Mouse (Mus musculus) liver, embryonic 13.5 days (tissue): ENCODE results near the gene Csrnp2. TPM values are rescaled to one million over a fixed set of nuclear protein-coding genes. Genes with fewer than 3 reads are reported as not detected.

Experiments
- ATAC-seq: fragments of 200-750 bp; cut with Nextera tagmentation; 2 replicates; pipeline ENCODE4 v1.8.0; 2017; ENCODE audit warnings: low read depth, mild to moderate bottlenecking, moderate number of reproducible peaks, moderate library complexity
- DNase-seq: peaks from one replicate; pipeline ENCODE4 v3.0.0; 2022
- H3K27ac ChIP-seq: fragments of 300-500 bp; sonication (generic); 2 replicates; pipeline ENCODE4 v1.5.1; 2015; ENCODE audit warnings: moderate library complexity, mild to moderate bottlenecking, inconsistent platforms
- H3K27me3 ChIP-seq: fragments of 300-500 bp; sonication (generic); 2 replicates; pipeline ENCODE4 v1.6.1; 2015; ENCODE audit warnings: mild to moderate bottlenecking, inconsistent platforms
- H3K36me3 ChIP-seq: fragments of 300-500 bp; sonication (generic); 2 replicates; pipeline ENCODE4 v1.6.1; 2015; ENCODE audit warnings: mild to moderate bottlenecking, inconsistent platforms
- H3K4me1 ChIP-seq: fragments of 300-500 bp; sonication (generic); replicated peaks from 2 replicates; pipeline ENCODE4 v1.6.1; 2015; ENCODE audit warnings: inconsistent platforms
- H3K4me2 ChIP-seq: fragments of 300-500 bp; sonication (generic); 2 replicates; pipeline ENCODE4 v1.6.1; 2015; ENCODE audit warnings: inconsistent platforms, mild to moderate bottlenecking, moderate library complexity
- H3K4me3 ChIP-seq: fragments of 300-500 bp; sonication (generic); replicated peaks from 2 replicates; pipeline ENCODE4 v1.5.1; 2015; ENCODE audit warnings: mild to moderate bottlenecking, inconsistent platforms
- H3K9ac ChIP-seq: fragments of 300-500 bp; sonication (generic); 2 replicates; pipeline ENCODE4 v1.6.1; 2015; ENCODE audit warnings: mild to moderate bottlenecking, inconsistent platforms
- H3K9me3 ChIP-seq: fragments of 300-500 bp; sonication (generic); replicated peaks from 2 replicates; pipeline ENCODE4 v1.6.1; 2016; ENCODE audit warnings: inconsistent platforms
- WGBS: fragments of 180-500 bp; shearing (Covaris S2); methylation state at CpG from one replicate; pipeline ENCODE4 v1.1.7; 2015; ENCODE audit not compliant: insufficient replicate concordance; 5-methylcytosine and 5-hydroxymethylcytosine counted together
- polyA plus RNA-seq: library from polyadenylated mRNA; unstranded; fragments of >200 nt; fragmentation: Nextera tagmentation; extraction: Ambion mirVana; gene quantifications from 2 replicates; pipeline ENCODE4 v1.2.1, GENCODE M21; 2015

Gene Csrnp2
- polyA plus RNA-seq, 1 experiment from 2014 or later = 1.1 TPM

DNA sequence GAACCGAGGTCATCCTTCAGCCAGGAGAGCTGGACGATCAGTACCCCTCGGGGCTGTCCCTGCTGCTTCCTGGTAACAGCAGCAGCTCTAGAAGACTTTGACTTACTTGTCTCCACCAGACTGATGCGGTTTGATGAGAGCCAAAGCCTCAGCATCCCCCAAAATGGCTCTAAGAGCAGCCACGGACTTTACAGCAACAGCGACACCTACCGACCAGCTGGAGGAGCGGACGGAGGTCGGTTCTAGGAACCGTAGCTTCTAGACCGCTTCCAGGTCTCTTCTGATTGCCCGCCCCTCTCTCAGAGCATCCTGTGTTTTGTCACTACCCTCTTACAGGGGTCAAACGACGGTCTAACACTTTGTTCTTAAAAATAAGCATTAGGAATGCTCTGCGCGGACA, 37.9 kb downstream of the Csrnp2 start:
- DNase-seq = peak; percentile 58
- no peak overlapping the region for H3K27ac ChIP-seq
- H3K4me1 ChIP-seq = peaks cover 31% of the 10 kb centered on the region
- H3K4me2 ChIP-seq = peak overlapping the region; percentile 29
- 7% methylated on average over 17 of the region's 17 CpGs for WGBS
- H3K4me3 ChIP-seq = no peak overlapping the region
- ATAC-seq = peak; percentile 64
- no peaks in the 10 kb centered on the region for H3K9me3 ChIP-seq
- H3K36me3 ChIP-seq = no peaks in the 10 kb centered on the region
- no peak overlapping the region for H3K9ac ChIP-seq
- 0 out of 2 replicates have a peak, but pooled peaks cover 8% of the 10 kb centered on the region for H3K27me3 ChIP-seq

DNA sequence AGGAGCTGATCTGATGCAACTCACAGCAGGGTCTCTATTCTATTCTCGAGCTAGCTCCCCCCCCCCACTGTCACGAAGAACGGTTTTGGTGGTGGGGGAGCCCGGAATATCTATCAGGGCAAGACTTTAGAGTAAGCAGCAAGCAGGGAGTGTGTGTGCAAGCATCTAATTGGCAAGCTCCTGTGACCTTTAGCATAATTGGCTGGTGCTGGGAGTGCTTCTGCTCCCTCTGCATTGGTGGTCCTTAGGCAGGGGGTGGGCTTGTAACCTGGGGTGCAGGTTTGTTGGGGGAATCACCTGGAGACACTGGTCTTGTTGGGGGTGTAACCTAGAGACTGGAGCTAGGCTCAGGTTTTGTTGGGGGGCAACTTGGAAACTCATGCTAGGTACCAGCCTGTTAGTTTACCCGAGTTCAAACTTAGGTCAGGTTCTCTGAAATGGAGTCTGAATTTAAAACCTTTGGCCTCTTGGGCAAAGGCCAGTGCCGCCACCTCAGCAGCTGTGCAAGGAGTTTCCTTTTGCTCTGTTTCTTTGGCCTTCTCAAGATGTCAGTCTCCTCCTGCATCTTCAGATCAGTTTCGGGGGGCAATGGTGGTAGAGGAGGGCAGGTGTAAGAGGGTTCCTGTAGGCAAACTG, 38.8 kb downstream of the Csrnp2 start:
- Histone ChIP-seq H3K9me3 (no peaks in the 10 kb centered on the region), H3K4me2 (no peak overlapping the region), H3K9ac (no peak overlapping the region), H3K27me3 (0 out of 2 replicates have a peak, but pooled peaks cover 8% of the 10 kb centered on the region), H3K4me3 (no peak overlapping the region), H3K36me3 (no peaks in the 10 kb centered on the region), H3K27ac (no peak overlapping the region), H3K4me1 (peaks cover 27% of the 10 kb centered on the region)
- WGBS = 68% methylated on average over 7 of the region's 7 CpGs
- DNase-seq = no peak
- ATAC-seq = no peak

DNA sequence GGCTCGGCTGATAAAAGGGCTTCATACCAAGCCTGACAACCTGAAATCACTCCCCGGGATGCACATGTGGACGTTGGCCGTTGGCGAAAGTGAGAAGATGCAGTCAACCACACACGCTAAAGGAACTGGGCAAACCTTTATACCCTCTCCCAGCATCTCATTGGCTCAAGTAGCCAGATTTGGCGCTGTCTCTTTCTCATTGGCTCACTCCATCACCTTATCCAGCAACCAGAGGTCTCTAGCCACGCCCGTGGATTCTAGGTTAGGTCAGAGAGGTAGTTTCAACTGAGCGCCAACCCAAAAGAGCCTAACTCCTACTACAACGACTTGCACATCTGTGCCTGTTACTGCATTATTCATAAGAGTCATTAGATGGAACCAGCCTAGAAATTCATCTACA, 42.8 kb downstream of the Csrnp2 start:
- Histone ChIP-seq H3K27ac (no peak overlapping the region), H3K4me3 (no peak overlapping the region), H3K9me3 (no peaks in the 10 kb centered on the region), H3K4me1 (peaks cover 8% of the 10 kb centered on the region), H3K9ac (no peak overlapping the region), H3K36me3 (no peaks in the 10 kb centered on the region), H3K27me3 (no peaks in the 10 kb centered on the region), H3K4me2 (no peak overlapping the region)
- 66% methylated on average over 11 of the region's 11 CpGs for WGBS
- ATAC-seq = no peak
- no peak for DNase-seq

DNA sequence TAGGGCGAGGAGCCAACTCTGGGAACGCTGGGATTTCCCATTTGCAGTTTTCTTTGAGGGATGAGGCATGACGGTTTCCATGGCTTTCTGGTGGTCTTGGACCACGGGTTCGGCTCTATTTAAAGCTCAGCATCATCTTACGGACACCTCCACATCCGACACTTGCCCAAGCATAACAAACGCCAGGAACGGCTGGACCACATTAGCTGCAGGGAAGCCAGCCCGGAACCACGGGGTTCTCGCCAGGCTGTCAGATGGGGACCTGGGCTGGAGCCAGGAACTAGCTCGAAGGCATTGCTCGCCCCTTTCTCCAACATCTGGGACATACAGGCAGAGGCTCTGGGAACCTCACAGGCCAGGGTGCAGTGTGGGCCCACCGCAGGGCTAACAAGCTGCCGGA, 44.0 kb downstream of the Csrnp2 start:
- Histone ChIP-seq H3K36me3 (no peaks in the 10 kb centered on the region), H3K9me3 (no peaks in the 10 kb centered on the region), H3K4me1 (peaks cover 9% of the 10 kb centered on the region), H3K4me2 (no peak overlapping the region), H3K4me3 (no peak overlapping the region), H3K9ac (no peak overlapping the region), H3K27ac (no peak overlapping the region), H3K27me3 (no peaks in the 10 kb centered on the region)
- 76% methylated on average over 16 of the region's 16 CpGs for WGBS
- ATAC-seq (no peak), DNase-seq (no peak)

DNA sequence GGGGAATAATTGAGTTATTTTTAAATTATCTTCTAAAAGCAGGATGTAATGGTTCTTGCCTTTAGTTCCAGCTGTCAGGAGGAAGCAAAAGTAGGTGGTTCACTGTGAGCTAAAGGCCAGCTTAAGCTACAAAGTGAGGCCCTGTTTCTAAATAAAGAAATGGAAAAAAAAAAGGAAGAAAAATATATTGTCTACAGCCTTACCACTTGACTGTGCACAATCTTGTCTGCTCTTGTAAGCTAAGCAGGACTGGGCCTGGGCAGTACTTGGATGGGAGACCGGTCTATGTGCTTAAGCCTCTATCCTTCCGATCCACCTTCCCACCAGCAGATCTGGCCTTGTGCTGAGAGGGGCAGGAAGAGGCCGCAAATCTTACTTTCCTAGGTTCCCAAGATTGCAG, 45.8 kb downstream of the Csrnp2 start:
- Histone ChIP-seq H3K9ac (no peak overlapping the region), H3K36me3 (no peaks in the 10 kb centered on the region), H3K4me2 (no peak overlapping the region), H3K27me3 (no peaks in the 10 kb centered on the region), H3K27ac (no peak overlapping the region), H3K4me3 (no peak overlapping the region), H3K9me3 (no peaks in the 10 kb centered on the region), H3K4me1 (peaks cover 9% of the 10 kb centered on the region)
- DNase-seq = no peak
- ATAC-seq = no peak
- WGBS = 79% methylated on average over 3 of the region's 3 CpGs

DNA sequence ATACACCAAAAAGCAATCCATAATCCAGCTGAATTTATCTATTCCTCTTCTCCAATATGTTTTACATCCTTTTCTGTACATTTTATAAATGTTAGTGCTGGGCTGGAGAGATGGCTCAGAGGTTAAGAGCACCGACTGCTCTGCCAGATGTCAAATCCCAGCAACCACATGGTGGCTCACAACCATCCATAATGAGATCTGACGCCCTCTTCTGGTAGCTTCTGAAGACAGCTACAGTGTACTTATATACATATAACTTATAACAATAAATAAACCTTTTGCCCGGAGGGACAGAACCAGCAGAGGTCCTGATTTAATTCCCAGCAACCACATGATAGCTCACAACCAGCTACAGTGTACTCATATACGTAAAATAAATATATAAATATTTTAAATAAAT, 46.7 kb downstream of the Csrnp2 start:
- no peak for ATAC-seq
- Histone ChIP-seq H3K36me3 (no peaks in the 10 kb centered on the region), H3K27me3 (no peaks in the 10 kb centered on the region), H3K4me1 (peaks cover 18% of the 10 kb centered on the region), H3K9me3 (no peaks in the 10 kb centered on the region), H3K4me2 (no peak overlapping the region), H3K4me3 (no peak overlapping the region), H3K27ac (no peak overlapping the region), H3K9ac (no peak overlapping the region)
- WGBS = 70% methylated on average over 4 of the region's 4 CpGs
- DNase-seq = no peak

DNA sequence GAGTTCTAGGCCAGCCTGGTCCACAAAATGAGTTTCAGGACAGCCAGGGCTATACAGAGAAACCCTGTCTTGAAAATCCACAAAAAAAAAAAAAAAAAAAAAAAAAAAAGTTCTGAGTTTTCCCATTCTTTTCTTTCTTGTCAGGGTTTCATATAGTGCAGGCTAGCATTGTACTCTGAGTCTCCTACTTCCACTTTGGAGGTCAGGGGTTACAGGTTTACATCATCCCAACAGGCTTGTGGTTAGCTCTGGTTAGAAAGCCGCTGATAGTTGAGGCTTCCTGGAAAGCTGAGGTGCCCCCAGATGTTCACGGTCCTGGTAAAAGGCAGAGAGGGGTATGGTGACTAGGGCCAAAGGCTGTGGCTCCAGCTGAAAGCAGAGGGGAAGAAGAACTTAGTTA, 48.4 kb downstream of the Csrnp2 start:
- Histone ChIP-seq H3K4me1 (peaks cover 24% of the 10 kb centered on the region), H3K27me3 (no peaks in the 10 kb centered on the region), H3K36me3 (no peaks in the 10 kb centered on the region), H3K4me3 (no peak overlapping the region), H3K27ac (no peak overlapping the region), H3K9me3 (no peaks in the 10 kb centered on the region), H3K9ac (no peak overlapping the region), H3K4me2 (no peak overlapping the region)
- DNase-seq (no peak), ATAC-seq (no peak)
- WGBS = 4% methylated on average over 2 of the region's 2 CpGs

DNA sequence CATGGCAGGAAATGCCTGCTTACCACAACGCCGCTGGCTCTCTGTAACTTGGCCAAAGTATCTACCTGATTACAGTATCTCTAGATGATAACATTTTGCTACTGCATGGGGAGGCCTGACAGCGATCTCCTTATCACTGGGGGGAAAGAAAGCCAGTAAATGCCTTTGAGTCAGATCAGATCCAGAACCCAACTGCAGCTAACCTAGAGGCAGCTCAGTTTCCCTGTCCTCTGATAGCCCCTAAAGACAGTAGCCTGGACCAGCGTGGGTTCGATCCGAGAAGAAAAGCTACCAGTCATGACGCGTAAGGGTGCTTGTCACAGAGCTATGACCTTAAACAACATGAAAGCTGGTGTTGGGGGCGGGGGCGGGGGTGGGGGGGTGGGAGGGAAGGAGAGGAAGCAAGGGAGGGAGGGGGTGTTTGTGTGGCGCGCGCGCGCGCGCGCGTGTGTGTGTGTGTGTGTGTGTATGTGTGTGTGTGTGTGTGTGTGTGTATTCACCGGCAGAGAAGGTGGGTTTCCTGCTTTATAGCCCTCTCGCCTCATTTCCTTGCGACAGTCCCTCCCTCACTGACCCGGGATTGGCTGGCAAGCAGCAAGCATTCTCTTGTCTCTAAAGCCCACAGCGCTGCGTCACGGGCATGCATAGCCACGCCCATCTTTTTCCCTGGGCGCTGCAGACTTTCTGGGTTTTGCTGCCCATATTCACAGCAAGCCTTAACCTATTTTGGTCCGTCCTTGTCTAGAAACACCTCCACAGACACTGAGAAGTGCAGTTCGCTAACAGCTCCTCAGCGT, 52.0 kb downstream of the Csrnp2 start:
- peak overlapping the region; percentile 57 for H3K4me3 ChIP-seq
- H3K4me2 ChIP-seq = peak overlapping the region; percentile 76
- ATAC-seq = peak; percentile 93
- under 1% methylated on average over 24 of the region's 31 CpGs for WGBS
- no peaks in the 10 kb centered on the region for H3K9me3 ChIP-seq
- H3K36me3 ChIP-seq = no peaks in the 10 kb centered on the region
- H3K4me1 ChIP-seq = peaks cover 21% of the 10 kb centered on the region
- peak; percentile 71 for DNase-seq
- H3K27me3 ChIP-seq = no peaks in the 10 kb centered on the region
- peak overlapping the region; percentile 70 for H3K9ac ChIP-seq
- H3K27ac ChIP-seq = peak overlapping the region; percentile 76

DNA sequence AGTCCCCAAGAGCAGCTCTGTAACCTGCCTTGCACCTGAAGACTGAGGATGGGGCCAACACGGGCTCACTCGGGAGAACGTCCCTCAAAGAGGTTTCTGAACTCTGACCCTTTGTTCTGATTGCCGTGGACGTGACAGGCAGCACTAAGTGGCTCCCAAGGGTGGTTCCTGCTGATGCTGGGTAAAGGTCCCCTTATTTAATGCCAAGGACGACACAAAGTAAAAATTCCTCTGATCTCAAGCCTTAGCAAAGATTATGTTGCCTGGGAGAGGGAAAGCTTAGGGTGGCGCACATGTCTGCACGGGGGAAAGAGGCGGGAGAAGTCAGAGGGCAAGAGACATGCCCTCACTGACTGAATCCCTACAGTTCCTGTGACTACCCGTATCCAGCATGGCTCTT, 58.8 kb downstream of the Csrnp2 start:
- no peak overlapping the region for H3K9ac ChIP-seq
- no peak overlapping the region for H3K4me3 ChIP-seq
- ATAC-seq (no peak), DNase-seq (no peak)
- peaks cover 25% of the 10 kb centered on the region for H3K4me1 ChIP-seq
- no peaks in the 10 kb centered on the region for H3K9me3 ChIP-seq
- 62% methylated on average over 10 of the region's 10 CpGs for WGBS
- no peak overlapping the region for H3K4me2 ChIP-seq
- H3K27ac ChIP-seq = no peak overlapping the region
- H3K27me3 ChIP-seq = no peaks in the 10 kb centered on the region
- no peaks in the 10 kb centered on the region for H3K36me3 ChIP-seq

DNA sequence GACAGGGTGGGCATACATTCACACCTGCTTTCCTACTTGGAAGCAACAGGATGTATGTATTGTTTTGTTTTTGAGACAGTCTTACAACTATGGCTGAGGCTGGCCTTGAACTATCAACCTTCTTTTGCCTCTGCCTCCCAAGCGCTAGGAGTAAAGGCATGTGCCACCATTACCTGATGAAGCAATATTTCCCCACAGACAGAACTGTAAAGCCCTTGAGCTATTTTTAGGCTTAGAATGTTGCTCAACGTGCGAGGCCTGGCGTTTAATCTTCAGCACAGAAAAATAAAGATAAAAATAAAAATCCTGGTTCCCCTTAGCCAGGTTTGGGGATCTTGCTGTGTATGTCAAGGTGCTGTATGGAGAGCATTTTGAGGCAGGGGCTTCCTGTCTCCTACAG, 59.2 kb downstream of the Csrnp2 start:
- Histone ChIP-seq H3K4me3 (no peak overlapping the region), H3K27me3 (no peaks in the 10 kb centered on the region), H3K4me2 (no peak overlapping the region), H3K36me3 (no peaks in the 10 kb centered on the region), H3K27ac (no peak overlapping the region), H3K9ac (no peak overlapping the region), H3K4me1 (peaks cover 25% of the 10 kb centered on the region), H3K9me3 (no peaks in the 10 kb centered on the region)
- no peak for ATAC-seq
- WGBS = 43% methylated on average over 4 of the region's 4 CpGs
- DNase-seq = no peak

DNA sequence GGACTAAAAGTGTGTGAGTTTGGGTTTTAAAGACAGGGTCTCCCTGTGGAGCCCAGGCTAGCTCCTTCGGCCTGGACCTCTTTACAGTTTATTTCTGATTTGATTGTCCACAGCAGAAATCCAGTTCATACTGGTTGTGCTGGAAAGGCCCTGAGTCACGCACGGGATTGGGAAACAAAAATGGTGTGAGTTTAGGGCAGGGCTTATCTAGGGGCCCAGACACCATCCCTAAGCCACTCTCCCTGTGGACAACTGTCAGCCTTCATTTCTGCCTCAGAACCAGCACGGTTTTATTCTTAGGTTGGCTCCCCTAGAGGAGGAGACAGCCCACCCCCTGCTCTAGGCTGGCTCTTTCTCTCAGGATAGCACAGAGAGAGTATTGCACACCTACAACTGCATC, 62.1 kb downstream of the Csrnp2 start:
- Histone ChIP-seq H3K9ac (peak overlapping the region; percentile 50), H3K4me3 (no peak overlapping the region), H3K4me1 (peaks cover 25% of the 10 kb centered on the region), H3K27me3 (0 out of 2 replicates have a peak, but pooled peaks cover 3% of the 10 kb centered on the region), H3K27ac (peak overlapping the region; percentile 64), H3K36me3 (no peaks in the 10 kb centered on the region), H3K4me2 (peak overlapping the region; percentile 19; the same call in 1 of the 2 replicates), H3K9me3 (no peaks in the 10 kb centered on the region)
- 19% methylated on average over 4 of the region's 4 CpGs for WGBS
- peak; percentile 59 for DNase-seq
- peak; percentile 85 for ATAC-seq
